Mouse (Mus musculus) liver, embryonic 13.5 days (tissue): ENCODE data around the gene 4933425L06Rik. TPM values are rescaled to one million over a fixed set of nuclear protein-coding genes. Genes with fewer than 3 reads are reported as not detected.

ENCODE experiments used
- ATAC-seq: fragments of 200-750 bp; cut with Nextera tagmentation; 2 replicates; pipeline ENCODE4 v1.8.0; 2017; ENCODE audit warnings: low read depth, mild to moderate bottlenecking, moderate number of reproducible peaks, moderate library complexity
- DNase-seq: peaks from one replicate; pipeline ENCODE4 v3.0.0; 2022
- H3K27ac ChIP-seq: fragments of 300-500 bp; sonication (generic); 2 replicates; pipeline ENCODE4 v1.5.1; 2015; ENCODE audit warnings: moderate library complexity, mild to moderate bottlenecking, inconsistent platforms
- H3K27me3 ChIP-seq: fragments of 300-500 bp; sonication (generic); 2 replicates; pipeline ENCODE4 v1.6.1; 2015; ENCODE audit warnings: mild to moderate bottlenecking, inconsistent platforms
- H3K36me3 ChIP-seq: fragments of 300-500 bp; sonication (generic); 2 replicates; pipeline ENCODE4 v1.6.1; 2015; ENCODE audit warnings: mild to moderate bottlenecking, inconsistent platforms
- H3K4me1 ChIP-seq: fragments of 300-500 bp; sonication (generic); replicated peaks from 2 replicates; pipeline ENCODE4 v1.6.1; 2015; ENCODE audit warnings: inconsistent platforms
- H3K4me2 ChIP-seq: fragments of 300-500 bp; sonication (generic); 2 replicates; pipeline ENCODE4 v1.6.1; 2015; ENCODE audit warnings: inconsistent platforms, mild to moderate bottlenecking, moderate library complexity
- H3K4me3 ChIP-seq: fragments of 300-500 bp; sonication (generic); replicated peaks from 2 replicates; pipeline ENCODE4 v1.5.1; 2015; ENCODE audit warnings: mild to moderate bottlenecking, inconsistent platforms
- H3K9ac ChIP-seq: fragments of 300-500 bp; sonication (generic); 2 replicates; pipeline ENCODE4 v1.6.1; 2015; ENCODE audit warnings: mild to moderate bottlenecking, inconsistent platforms
- H3K9me3 ChIP-seq: fragments of 300-500 bp; sonication (generic); replicated peaks from 2 replicates; pipeline ENCODE4 v1.6.1; 2016; ENCODE audit warnings: inconsistent platforms
- WGBS: fragments of 180-500 bp; shearing (Covaris S2); methylation state at CpG from one replicate; pipeline ENCODE4 v1.1.7; 2015; ENCODE audit not compliant: insufficient replicate concordance; 5-methylcytosine and 5-hydroxymethylcytosine counted together
- polyA plus RNA-seq: library from polyadenylated mRNA; unstranded; fragments of >200 nt; fragmentation: Nextera tagmentation; extraction: Ambion mirVana; gene quantifications from 2 replicates; pipeline ENCODE4 v1.2.1, GENCODE M21; 2015

Gene 4933425L06Rik
- polyA plus RNA-seq = not detected in 2 replicates

DNA sequence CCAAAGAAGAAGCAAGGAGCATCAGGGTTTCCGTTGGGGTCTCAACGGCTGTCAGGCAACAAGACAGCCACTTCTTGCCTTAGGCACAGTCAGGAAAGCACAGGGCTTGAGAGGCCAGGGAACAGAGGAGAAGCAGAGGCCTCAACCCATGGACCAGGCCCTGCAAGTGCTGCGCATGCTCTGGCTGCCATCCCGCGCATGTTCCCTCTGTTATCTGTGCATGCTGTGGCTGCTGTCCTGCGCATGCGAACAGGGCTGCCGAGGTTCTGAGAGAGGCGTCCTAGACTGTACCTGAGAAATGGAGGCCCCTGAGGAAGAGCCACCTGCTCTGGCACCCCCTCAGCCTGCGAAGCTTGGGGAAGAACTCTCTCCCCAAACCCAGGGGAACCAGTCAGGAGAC, at the start of gene 4933425L06Rik:
Gene 4933425L06Rik, plus strand, starts transcription at position 261 of the 400 bp plus-strand sequence.
- no peak for DNase-seq
- no peaks in the 10 kb centered on the region for H3K9me3 ChIP-seq
- H3K27ac ChIP-seq = no peak within 1 kb of the TSS
- no peaks in the 10 kb centered on the region for H3K36me3 ChIP-seq
- no peak for ATAC-seq
- WGBS = 80% methylated on average over 10 of the region's 10 CpGs
- H3K4me1 ChIP-seq = no peaks in the 10 kb centered on the region
- no peak within 1 kb of the TSS for H3K4me3 ChIP-seq
- H3K27me3 ChIP-seq = no peaks in the 10 kb centered on the region
- H3K9ac ChIP-seq = no peak within 1 kb of the TSS
- H3K4me2 ChIP-seq = no peak within 1 kb of the TSS

DNA sequence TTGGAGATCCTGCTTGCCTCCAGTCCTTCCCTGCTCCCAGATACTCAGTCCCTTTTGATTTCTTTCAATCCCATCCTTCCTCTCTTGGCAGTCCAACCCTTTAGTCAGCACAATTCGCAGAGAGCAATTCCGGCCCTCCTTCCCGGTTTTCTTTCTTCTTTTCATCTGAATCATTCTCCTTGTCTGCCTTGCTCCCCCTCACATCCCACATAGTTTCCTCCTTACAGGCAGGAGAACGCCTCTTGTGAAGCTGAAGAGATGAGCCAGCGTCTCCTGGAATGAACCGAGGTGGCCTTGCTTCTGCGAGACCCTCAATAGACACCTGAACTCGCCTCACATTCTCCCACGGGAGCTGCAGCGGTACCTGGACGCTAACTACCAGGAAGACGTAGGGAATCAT, 44.1 kb upstream of the 4933425L06Rik start:
- ATAC-seq (no peak), DNase-seq (no peak)
- 75% methylated on average over 12 of the region's 12 CpGs for WGBS

DNA sequence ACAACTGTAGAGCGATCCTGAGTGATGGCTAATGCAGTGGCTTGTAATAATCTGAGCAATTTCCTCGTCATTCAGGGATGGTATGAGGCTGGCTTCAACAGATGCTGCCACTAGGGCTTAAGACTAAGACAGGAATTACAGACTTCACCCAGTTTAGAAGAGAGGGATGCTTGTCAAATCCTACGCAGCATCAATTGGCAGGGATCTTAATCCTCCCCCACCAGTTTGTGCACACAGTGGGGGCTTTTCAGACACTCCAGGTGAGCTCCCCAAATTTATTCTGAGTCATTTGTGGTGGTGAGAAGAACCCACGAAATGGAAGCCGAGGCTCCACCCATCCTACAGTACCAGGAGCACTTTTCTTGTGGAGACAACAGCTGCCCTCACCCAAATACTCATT, 43.6 kb upstream of the 4933425L06Rik start:
- 63% methylated on average over 5 of the region's 5 CpGs for WGBS
- H3K27me3 ChIP-seq = no peaks in the 10 kb centered on the region
- no peak overlapping the region for H3K4me3 ChIP-seq
- DNase-seq (no peak), ATAC-seq (no peak)
- no peak overlapping the region for H3K27ac ChIP-seq
- H3K4me2 ChIP-seq = no peak overlapping the region
- no peaks in the 10 kb centered on the region for H3K36me3 ChIP-seq
- no peak overlapping the region for H3K9ac ChIP-seq
- H3K4me1 ChIP-seq = no peaks in the 10 kb centered on the region
- H3K9me3 ChIP-seq = no peaks in the 10 kb centered on the region

More for the DNA sequence above, 44.1 kb upstream of the 4933425L06Rik start:
- Histone ChIP-seq H3K9me3 (no peaks in the 10 kb centered on the region), H3K36me3 (no peaks in the 10 kb centered on the region), H3K4me2 (no peak overlapping the region), H3K9ac (no peak overlapping the region), H3K4me1 (no peaks in the 10 kb centered on the region), H3K27ac (no peak overlapping the region), H3K27me3 (no peaks in the 10 kb centered on the region), H3K4me3 (no peak overlapping the region)

GRCm38 (mm10) chr13:105043882-105044281, 38.0 kb upstream of the 4933425L06Rik start:
- Histone ChIP-seq H3K9me3 (no peaks in the 10 kb centered on the region), H3K36me3 (no peaks in the 10 kb centered on the region), H3K9ac (no peak overlapping the region), H3K4me1 (peaks cover 7% of the 10 kb centered on the region), H3K4me3 (no peak overlapping the region), H3K27me3 (no peaks in the 10 kb centered on the region), H3K27ac (no peak overlapping the region), H3K4me2 (no peak overlapping the region)
- DNase-seq (no peak), ATAC-seq (no peak)
- WGBS = 37% methylated on average over 3 of the region's 3 CpGs

DNA sequence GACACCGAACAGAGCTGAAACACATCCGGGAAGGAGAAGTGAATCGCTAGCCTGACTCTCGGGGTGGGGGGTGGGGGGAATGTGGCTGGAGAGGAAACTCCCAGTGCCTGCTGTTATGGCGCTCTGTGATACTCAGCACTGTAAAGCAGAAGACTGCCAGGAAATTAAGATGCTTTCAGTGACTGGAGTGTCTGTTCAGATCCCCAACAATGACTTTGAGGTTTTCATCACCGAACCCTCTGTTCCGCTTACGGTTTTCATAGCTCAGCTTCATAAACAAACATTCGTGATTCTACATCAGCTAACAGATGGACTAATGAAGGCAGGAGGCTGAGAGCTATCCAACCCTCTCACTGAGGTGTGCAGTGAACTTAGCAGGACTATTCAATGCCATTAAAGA, 34.5 kb upstream of the 4933425L06Rik start:
- Histone ChIP-seq H3K4me3 (no peak overlapping the region), H3K9me3 (no peaks in the 10 kb centered on the region), H3K4me2 (0 out of 2 replicates have a peak overlapping the region, but pooled peaks have one; percentile 24), H3K27me3 (peaks cover 18% of the 10 kb centered on the region), H3K9ac (no peak overlapping the region), H3K4me1 (peaks cover 7% of the 10 kb centered on the region), H3K27ac (no peak overlapping the region), H3K36me3 (no peaks in the 10 kb centered on the region)
- no peak for ATAC-seq
- WGBS = 17% methylated on average over 9 of the region's 9 CpGs
- DNase-seq = no peak

DNA sequence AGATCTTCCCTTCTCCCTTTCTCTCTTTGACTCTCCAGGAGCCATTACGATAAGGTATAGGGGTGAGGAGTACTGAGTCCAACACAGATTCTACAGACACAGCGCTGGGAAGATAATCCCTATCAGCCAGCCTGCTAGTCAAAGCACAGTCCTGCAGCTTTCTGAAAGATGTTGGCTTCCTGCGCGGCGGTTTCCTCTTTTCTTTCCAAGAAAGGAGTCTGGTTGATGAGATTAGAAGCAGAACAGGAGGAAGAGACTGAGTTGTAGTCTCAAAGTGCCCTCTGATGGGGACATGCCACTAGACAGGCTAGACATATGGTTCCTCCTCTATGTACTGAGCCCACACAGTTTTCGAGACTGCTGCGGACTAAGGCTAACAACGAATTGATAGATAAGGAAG, 33.3 kb upstream of the 4933425L06Rik start:
- peak; percentile 22 for DNase-seq
- Histone ChIP-seq H3K27ac (no peak overlapping the region), H3K4me2 (no peak overlapping the region), H3K9ac (no peak overlapping the region), H3K36me3 (no peaks in the 10 kb centered on the region), H3K4me1 (peaks cover 7% of the 10 kb centered on the region), H3K27me3 (peaks cover 30% of the 10 kb centered on the region), H3K9me3 (no peaks in the 10 kb centered on the region), H3K4me3 (no peak overlapping the region)
- peak; percentile 85 for ATAC-seq
- whole genome bisulfite sequencing = 15% methylated on average over 8 of the region's 8 CpGs

DNA sequence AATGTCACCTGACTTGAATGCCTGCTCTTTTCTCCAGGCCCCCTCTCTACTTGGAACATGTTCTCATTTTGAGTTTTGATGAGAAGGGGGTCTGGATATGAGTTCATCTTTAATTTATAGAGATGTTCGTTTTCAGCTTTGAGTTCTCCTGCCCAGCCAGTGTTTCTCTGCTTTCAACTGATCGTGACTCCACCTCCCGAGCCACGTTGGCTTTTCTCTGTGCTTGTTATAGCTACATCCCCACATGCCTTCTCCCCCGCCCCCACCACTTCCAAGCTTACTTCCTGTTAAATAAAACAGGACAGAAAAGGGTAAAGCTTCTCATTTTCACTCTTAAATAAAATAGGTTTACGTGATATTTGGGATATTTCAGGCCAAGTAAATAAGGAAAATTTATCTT, 30.5 kb upstream of the 4933425L06Rik start:
- 23% methylated on average over 6 of the region's 6 CpGs for WGBS
- Histone ChIP-seq H3K4me3 (no peak overlapping the region), H3K9me3 (no peaks in the 10 kb centered on the region), H3K27ac (no peak overlapping the region), H3K27me3 (peaks cover 58% of the 10 kb centered on the region), H3K4me1 (peaks cover 9% of the 10 kb centered on the region), H3K4me2 (no peak overlapping the region), H3K36me3 (no peaks in the 10 kb centered on the region), H3K9ac (no peak overlapping the region)
- ATAC-seq (no peak), DNase-seq (no peak)

- H3K27me3 ChIP-seq = peaks cover 65% of the 10 kb centered on the region
- peak overlapping the region; percentile 69 for H3K4me2 ChIP-seq
- no peak overlapping the region for H3K9ac ChIP-seq
- DNase-seq (no peak), ATAC-seq (no peak)
- no peaks in the 10 kb centered on the region for H3K36me3 ChIP-seq
- WGBS = 8% methylated on average over 12 of the region's 12 CpGs
- H3K9me3 ChIP-seq = no peaks in the 10 kb centered on the region
- H3K4me3 ChIP-seq = peak overlapping the region; percentile 57
- H3K4me1 ChIP-seq = peaks cover 4% of the 10 kb centered on the region; the same call in 1 of the 2 replicates
- H3K27ac ChIP-seq = no peak overlapping the region
Measured at GRCm38 (mm10) chr13:105053618-105054017, 28.3 kb upstream of the 4933425L06Rik start.

DNA sequence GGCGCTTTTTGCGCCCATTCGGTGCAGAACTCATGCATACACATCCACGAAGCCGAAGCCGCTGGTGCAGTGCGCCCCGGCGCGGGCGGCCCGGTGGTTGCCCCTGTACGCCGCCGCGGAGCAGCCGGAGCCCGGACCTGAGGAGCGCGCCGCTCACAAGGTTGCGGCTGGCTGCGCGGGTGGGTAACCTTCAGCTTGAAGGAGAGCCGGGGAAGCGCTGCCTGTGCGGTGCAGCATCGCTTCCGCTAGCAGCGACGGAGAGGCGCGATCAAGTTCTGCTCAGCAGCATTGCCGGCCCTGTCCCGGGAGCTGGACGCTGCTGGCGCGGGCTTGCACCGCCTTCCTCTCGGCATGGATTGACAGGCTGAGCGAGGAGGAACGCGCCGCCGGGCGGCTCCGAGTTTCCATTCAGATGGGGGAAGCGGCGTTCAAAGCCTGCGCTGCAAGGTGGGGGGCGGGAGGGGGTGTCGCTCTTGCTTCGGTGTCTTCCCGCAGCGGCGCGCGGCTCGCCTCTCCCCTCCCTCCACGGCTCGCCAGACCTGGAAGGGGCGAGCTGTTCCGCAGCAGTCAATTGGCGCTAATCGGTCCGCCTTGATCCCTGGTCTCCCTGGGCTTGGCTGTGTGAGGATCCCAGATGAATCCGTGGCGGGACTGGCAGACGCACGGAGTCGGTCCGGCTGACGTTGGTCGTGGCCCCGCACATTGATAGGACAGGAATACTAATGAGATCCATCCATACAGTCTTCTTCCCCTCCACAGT, 27.6 kb upstream of the 4933425L06Rik start, which contains the start of gene Rgs7bp:
Gene Rgs7bp, minus strand, starts transcription at position 750 of the 760 bp plus-strand sequence.
- Histone ChIP-seq H3K4me1 (0 out of 2 replicates have a peak, but pooled peaks cover 3% of the 10 kb centered on the region), H3K4me3 (peak within 1 kb of the TSS; percentile 57), H3K27me3 (peaks cover 64% of the 10 kb centered on the region), H3K9me3 (no peaks in the 10 kb centered on the region), H3K27ac (0 out of 2 replicates have a peak within 1 kb of the TSS, but pooled peaks have one; percentile 9), H3K4me2 (peak within 1 kb of the TSS; percentile 69), H3K36me3 (no peaks in the 10 kb centered on the region), H3K9ac (peak within 1 kb of the TSS; percentile 43)
- ATAC-seq = peak; percentile 42
- under 1% methylated on average over 74 of the region's 75 CpGs for WGBS
- no peak for DNase-seq

DNA sequence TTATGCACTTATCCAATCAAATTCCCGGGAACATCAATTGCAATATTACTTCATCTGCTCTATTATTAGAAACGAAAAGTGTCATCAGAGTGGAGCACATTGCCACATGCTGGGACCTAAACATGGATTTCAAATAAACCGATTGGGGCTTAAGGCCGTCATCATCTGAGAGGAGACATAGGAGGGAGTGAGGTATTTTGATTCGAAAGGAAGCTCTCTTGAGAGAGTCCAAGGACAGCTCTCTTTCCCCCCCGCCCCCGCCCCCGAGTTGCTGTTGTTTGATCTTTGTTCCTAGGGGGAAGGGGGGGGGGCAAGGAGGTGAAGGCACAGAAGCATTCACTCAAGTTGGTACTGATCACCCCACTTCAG, 27.0 kb upstream of the 4933425L06Rik start:
- H3K9me3 ChIP-seq = no peaks in the 10 kb centered on the region
- DNase-seq (no peak), ATAC-seq (peak; percentile 12; the same call in 1 of the 2 replicates)
- H3K9ac ChIP-seq = no peak overlapping the region
- peak overlapping the region; percentile 57 for H3K4me3 ChIP-seq
- 0 out of 2 replicates have a peak, but pooled peaks cover 3% of the 10 kb centered on the region for H3K4me1 ChIP-seq
- H3K36me3 ChIP-seq = no peaks in the 10 kb centered on the region
- WGBS = 1% methylated on average over 8 of the region's 8 CpGs
- peaks cover 63% of the 10 kb centered on the region for H3K27me3 ChIP-seq
- H3K27ac ChIP-seq = no peak overlapping the region
- H3K4me2 ChIP-seq = peak overlapping the region; percentile 69

DNA sequence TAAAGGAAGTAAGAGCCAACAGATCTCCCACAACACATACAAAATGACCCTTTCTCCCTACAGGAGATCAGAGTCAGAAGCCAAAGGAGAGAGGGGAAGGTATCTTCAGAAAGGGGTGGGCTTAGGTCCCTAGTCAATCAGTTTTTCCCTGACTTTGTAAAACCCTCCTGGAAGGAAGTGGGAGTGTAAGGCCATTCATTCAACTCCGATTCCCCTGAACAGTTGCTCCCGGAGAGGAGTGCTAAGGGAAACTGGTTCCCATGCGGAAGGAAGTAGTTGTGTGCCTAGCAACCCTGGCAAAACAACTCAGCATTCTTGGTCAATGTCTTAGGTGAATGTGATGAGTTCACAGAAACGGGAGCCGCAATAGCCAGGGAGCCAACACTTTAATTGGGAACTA, 26.5 kb upstream of the 4933425L06Rik start:
- no peaks in the 10 kb centered on the region for H3K36me3 ChIP-seq
- peaks cover 63% of the 10 kb centered on the region for H3K27me3 ChIP-seq
- no peak overlapping the region for H3K27ac ChIP-seq
- WGBS = 5% methylated on average over 5 of the region's 5 CpGs
- 0 out of 2 replicates have a peak, but pooled peaks cover 3% of the 10 kb centered on the region for H3K4me1 ChIP-seq
- H3K4me2 ChIP-seq = peak overlapping the region; percentile 69
- peak; percentile 60 for ATAC-seq
- H3K9ac ChIP-seq = no peak overlapping the region
- DNase-seq = no peak
- H3K4me3 ChIP-seq = peak overlapping the region; percentile 57
- H3K9me3 ChIP-seq = no peaks in the 10 kb centered on the region

GRCm38 (mm10) chr13:105066119-105066518, 15.8 kb upstream of the 4933425L06Rik start:
- DNase-seq (no peak), ATAC-seq (no peak)
- Histone ChIP-seq H3K4me2 (no peak overlapping the region), H3K4me3 (no peak overlapping the region), H3K27ac (no peak overlapping the region), H3K4me1 (0 out of 2 replicates have a peak, but pooled peaks cover 5% of the 10 kb centered on the region), H3K9me3 (no peaks in the 10 kb centered on the region), H3K9ac (no peak overlapping the region), H3K27me3 (no peaks in the 10 kb centered on the region), H3K36me3 (no peaks in the 10 kb centered on the region)
